Mouse (Mus musculus) spleen, embryonic (tissue): Measurements from ENCODE around the gene Hacd1.

Source experiments
- CTCF ChIA-PET: fragments of 350-600 bp; sonication (Branson Sonifier 250); formaldehyde crosslinking; loops from one replicate; lab custom pipeline; 2022; lab: Charles Lee

Hacd1 gene

DNA sequence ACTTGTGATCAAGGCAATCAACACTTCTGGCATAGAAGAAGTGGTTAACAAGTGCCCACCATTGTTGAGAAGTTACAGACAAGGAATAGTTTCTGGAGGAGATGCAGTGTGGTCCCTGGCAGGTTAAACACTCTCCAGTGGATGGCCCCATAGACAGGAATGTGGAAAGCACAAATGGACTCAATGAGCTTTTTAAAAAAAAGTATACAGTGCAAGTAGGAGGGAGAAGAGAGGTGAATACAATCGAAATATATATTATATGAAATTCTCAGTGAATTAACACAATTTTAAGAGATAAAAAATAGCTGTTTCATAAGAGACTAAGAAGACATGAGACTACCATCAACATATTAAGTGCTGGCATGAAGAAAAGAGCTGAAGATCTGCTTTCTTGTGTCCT is 36.7 kb downstream of the Hacd1 start:
- CTCF ChIA-PET = no interaction called here

DNA sequence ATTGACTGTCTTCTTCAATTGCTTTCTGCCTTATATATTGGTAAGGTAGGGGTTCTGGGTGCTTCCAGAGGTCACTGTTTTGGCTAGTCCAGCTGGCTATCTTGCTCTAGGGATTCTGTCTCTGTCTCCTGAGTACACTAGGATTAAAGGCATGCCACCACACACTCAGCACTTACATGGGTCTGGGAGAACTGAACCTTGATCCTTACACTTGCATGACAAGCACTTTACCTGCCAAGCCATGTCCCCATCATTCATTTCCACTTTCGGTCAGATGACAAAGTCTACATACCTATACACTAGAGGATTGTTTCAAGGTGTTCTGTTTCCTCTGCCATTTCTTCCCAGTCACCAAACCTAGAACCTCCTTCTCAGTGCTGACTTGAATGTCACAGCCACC is 50.8 kb downstream of the Hacd1 start:
- CTCF ChIA-PET = no interaction called here

DNA sequence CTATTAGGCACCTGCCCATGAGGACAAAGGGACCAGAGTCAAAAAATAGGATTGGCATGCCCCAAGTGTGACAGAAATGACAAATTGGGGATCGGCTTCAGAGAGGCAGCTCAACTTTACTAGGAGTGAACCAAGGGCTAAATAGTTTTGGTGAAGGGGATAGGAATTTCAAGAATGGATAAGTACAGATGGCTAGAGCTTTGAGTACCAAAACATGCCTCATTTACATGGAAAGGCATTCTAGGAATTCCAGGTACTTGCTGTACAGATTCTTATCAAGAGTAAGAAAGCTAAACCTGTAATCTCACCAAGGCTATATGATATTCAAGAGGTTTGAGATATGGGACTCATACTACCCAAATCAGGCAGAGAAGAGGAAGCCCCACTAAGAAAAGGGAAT is 95.8 kb downstream of the Hacd1 start:
- CTCF ChIA-PET = no interaction called here

DNA sequence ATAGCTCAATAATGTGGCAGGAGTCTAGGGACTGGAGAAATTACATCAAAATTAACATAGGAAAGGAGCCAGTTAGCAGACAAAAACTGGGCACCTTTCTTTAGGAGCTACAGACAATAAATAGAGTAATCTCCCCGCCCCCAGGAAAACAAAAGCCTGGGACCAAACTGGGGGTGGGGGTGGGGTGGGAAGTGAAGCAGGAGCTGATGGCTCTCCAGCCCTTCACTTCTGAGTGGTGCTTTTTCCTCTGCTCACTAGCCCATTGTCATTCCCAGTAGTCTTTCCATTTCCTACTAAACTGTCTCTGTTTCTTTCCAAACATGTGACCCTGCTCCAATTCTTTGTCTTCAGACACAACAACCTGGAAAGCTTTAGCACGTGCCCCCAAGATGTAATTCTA is 99.5 kb downstream of the Hacd1 start:
- CTCF ChIA-PET = interaction anchor here (0.6 kb wide), 1 partner anchor 187 kb away, joined by 17 read pairs; no protein-coding TSS in a partner anchor

DNA sequence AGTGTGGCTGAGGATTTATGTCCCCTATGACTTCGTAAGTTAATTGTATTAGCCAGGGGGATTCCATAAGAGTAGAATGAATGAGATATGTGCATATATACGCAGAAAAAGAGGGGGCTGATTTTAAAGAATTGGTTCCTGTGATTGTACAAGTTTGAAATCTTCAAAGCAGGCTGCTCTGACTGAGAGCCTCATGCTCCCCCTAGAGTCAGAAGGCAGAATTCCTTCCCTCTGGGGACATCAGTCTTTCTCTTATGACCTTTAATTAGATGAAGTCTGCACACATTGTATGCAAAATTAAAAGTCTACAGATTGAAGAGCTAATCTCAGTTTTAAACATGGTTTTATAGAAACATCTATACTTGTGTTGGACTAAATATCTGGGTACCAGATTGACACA is 117.8 kb downstream of the Hacd1 start:
- CTCF ChIA-PET = no interaction called here

DNA sequence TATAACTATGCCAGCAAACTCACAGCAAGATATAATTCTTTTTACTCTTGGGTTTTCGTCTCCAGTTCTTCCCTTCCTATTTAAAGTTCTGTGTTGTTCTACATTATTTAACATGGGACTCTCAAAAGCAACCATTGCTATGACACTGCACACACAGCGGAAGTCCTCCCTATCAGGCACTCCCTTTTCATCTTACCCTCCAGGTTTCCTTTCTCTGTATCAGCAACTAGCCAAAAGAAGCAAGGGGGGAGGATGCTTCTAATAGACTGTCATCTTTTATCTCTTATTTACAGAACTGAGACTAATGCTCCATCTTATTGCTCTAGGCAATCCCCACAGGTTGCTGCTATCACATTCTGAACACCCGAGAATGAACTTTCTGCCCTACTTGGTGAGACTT is 120.6 kb downstream of the Hacd1 start:
- CTCF ChIA-PET = no interaction called here

DNA sequence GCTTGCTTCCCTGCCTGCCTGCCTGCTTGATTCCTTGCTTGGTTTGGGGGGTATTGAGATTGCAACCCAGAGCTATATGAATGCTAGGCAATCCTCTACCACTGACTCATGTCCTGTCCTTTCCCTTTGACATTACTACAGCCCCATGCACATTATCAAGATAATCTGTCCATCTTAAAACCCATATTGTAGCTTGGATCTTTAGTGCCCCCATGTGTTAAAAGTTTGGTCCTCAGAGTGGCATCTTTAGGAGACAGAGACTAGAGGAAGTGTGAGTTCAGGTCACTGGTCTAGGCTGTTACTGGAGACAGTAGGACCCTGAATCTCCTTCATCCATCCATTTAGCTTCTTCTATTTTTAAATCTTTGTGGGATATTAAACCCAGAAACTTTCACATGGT is 123.7 kb downstream of the Hacd1 start:
- CTCF ChIA-PET = no interaction called here

DNA sequence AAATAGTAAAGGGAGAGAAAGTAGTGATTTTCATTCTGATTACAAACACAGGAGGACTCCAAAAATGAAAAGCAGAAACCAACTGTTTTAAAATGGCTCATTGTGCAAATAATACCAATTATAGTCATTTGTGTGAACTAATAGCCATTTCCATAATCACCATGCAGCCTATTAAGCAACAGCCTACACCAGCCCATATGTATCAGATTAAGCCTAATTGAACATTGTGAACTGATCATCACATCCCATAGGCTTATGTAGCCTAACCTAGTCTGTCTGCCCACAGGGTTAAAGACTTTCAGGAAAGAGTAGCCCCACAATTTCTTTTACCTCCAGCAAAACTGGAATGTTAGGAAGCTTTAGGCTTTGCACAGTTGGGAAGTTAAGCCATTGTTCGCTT is 125.2 kb downstream of the Hacd1 start:
- CTCF ChIA-PET = no interaction called here

DNA sequence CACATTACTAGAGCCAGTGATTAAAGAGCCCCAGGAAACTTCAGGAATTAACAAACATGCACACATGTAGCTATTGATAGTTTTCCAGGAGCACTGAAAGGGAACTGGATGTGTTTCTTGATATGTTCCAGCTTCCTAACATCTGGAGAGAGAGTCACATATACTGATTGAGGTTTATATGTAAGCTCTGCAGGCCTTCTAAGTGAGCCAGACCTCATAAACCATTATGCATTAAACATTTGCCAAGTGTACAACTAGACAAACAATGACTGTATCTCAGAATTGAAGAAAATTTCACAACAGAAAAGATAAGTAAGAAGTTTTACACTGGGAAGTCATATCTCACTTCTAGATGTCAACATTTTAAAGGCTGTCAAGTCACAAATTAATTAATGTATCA is 167.4 kb downstream of the Hacd1 start:
- CTCF ChIA-PET = no interaction called here

DNA sequence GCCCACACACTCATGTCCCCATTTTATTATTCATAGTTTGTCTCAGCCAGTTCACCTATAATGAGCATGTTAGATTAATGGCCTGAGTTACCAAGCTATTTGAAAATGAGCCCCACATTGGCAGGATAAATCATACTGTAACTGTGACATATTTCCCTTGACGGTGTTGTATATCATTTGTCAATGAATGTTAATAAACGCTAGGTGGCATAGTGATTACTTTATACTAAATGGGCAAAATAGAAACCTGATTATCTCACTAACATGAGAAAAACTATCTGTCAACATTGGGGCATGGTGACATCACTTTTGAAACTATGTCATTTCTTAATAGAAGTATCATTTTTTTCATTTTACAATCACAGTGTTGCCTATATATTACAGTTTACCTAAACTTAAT is 198.5 kb downstream of the Hacd1 start:
- CTCF ChIA-PET = no interaction called here

DNA sequence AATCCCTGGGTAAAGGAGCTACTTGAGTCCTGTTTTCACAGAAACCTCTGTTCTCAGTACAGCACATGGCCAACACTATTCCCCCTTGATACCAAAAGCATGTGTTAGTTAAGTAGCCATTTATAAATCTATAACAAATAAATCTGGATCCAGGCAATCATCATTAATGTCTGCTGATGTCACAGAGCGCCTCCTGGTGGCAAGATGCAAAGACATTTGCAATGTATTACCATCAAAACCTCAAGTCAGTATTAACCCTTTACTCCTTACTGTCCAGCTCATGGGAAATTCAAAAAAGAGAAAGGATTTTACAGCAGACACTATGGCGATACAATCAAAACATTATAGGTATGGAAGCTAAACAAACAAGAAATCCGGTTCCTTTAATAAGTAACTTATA is 200.4 kb downstream of the Hacd1 start:
- CTCF ChIA-PET = interaction anchor here (0.5 kb wide), 1 partner anchor 437 kb away, joined by 4 read pairs; no protein-coding TSS in a partner anchor

DNA sequence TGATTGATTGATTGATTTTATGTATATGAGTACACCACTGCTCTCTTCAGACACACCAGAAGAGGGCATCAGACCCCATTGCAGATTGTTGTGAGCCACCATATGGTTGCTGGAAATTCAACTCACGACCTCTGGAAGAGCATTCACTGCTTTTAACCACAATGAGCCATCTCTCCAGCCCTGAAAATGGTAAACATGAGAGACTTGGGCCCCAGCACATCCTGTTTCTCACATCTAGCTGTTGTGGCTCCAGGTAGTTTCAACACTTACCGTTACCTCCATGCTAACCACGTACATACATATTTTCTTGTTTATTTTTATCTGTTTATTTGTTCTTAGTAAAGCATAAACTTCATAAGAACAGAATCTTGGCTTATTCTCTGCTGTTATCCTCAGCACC is 219.6 kb downstream of the Hacd1 start:
- CTCF ChIA-PET = no interaction called here

DNA sequence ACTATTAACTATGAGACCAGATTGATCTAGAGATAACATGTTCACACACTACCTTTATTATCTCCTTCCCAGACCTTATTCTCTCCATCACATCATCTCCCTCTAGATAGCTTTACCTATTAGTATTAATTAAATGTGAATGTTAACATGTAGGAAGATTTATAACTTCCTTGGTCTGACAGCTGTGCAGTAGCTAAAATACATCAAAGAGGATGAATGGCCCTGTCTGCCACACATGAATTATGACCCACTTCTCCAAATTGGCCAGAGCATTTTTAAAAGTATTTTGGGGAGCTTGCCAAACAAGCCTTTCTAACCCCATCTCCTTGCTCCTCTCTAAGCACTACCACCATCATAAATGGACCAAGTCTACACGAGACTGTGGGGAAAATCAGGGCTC is 220.9 kb downstream of the Hacd1 start:
- CTCF ChIA-PET = interaction anchor here (0.7 kb wide), 1 partner anchor 499 kb away, joined by 3 read pairs; no protein-coding TSS in a partner anchor

DNA sequence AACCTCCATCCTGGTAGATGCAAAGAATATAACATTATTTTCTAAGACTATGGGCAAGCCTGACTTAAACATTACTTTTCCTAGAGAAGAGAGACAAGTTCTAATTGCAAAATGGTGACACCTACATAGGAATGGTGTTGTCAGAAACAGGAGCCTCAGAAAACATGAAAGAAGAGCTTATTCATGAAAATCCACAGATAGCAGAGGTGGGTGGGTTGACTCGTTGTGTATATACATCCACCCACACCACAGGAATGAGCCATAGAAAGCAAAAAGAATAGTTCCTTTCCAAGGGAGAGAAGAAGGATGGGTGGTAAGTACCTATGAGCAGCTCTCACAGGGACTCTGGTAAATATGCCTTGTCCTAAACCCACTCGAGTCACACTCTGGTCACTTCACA is 239.3 kb downstream of the Hacd1 start:
- CTCF ChIA-PET = no interaction called here

DNA sequence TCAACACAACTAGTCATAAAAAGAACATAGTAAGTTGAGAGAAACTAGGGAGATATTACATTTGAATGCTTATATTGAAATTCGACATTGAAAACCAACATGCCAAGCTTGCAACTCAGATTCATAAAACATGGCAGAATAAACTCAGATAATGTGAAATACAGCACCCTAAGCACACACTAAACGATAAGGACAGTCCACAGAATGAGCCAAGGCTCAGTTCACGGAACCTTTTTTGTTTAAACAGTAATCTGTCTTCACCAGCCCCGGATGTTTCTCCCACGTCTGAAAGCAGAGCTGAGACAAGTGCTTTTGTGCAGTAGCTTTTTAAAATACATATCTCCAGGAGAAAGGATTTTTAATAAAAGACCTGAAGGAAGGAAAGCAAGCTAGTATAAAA is 247.3 kb downstream of the Hacd1 start:
- CTCF ChIA-PET = interaction anchor here (0.7 kb wide), 1 partner anchor 52 kb away, joined by 8 read pairs; no protein-coding TSS in a partner anchor

DNA sequence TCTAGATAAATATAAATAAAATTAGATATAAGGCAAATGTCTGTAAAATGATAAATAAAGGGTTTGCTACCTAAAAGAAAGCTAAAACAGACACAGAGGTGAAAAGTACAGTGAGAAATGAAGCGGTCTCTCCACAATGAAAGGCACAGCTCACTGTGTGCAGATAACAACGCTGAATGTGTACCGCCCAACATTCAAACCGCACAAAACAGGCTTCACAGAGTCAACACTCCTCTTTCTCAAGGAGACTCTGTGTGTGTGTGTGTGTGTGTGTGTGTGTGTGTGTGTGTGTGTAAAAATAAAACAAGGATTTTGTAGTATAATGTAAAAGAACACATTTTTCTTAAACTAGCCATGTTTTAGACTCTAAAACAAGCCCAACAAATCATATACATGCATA is 247.9 kb downstream of the Hacd1 start:
- CTCF ChIA-PET = interaction anchor here (0.7 kb wide), 1 partner anchor 51 kb away, joined by 8 read pairs; no protein-coding TSS in a partner anchor

DNA sequence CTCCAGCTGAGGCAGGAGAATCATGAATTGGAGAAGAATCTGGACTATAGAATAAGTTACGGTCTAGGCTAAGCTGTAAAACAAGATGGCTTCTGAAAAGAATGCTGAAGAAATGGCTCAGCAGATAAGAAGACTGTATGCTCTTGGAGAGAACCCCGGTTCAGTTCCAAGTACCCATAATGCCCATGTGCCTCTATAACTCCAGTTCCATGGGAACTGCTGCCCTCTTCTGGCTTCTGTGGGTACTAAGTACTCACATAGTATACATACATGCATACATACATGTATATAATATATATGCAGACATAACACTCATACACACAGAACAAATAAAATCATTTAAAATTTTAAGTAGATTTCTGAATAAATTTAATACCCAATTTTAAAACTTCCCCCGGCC is 249.8 kb downstream of the Hacd1 start:
- CTCF ChIA-PET = no interaction called here

DNA sequence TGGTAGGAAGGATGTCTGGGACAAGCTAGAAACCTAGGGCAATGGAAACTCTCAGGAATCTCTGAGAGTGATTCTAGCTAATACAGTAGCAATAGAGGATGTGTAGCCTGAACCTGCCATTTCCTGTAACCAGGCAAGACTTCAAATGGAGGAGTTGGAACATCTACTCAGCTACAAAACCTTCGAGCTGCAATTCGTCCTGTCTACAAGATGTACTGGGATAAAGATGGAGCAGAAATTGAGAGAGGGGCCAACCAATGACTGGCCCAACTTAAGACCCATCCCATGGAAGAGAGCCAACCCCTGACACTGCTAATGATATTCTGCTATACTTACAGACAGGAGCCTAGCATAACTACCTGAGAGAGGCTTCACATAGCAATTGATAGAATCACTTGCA is 255.3 kb downstream of the Hacd1 start:
- CTCF ChIA-PET = no interaction called here
